Comparison of ENCODE assay signal across 20 mouse cellular contexts in genomic region chr19:32778411-32778810, GRCm38 (mm10).
"Had no signal": no experiment of that assay in that cellular context is flagged by ENCODE, and none has a peak within 500 bp of the region (broad histone marks: within the 10 kb centered on the region; RNA-seq: fewer than 3 reads in every experiment).

No protein-coding gene starts in this region.

- H3K9me3 ChIP-seq: limb, embryonic 10.5 days; limb, embryonic 13.5 days; liver, embryonic 12.5 days; liver, embryonic 15.5 days; lung, embryonic 15.5 days; midbrain, embryonic 12.5 days; neural tube, embryonic 13.5 days; stomach, embryonic 15.5 days had no signal

- H3K4me2 ChIP-seq: limb, embryonic 13.5 days; liver, embryonic 12.5 days; liver, embryonic 15.5 days; lung, embryonic 15.5 days; midbrain, embryonic 12.5 days; neural tube, embryonic 13.5 days; stomach, embryonic 15.5 days had no signal

- H3K4me3 ChIP-seq: limb, embryonic 10.5 days; limb, embryonic 13.5 days; liver, embryonic 12.5 days; liver, embryonic 15.5 days; lung, embryonic 15.5 days; midbrain, embryonic 12.5 days; myocyte; neural tube, embryonic 13.5 days; stomach, embryonic 15.5 days had no signal

- H3K27me3 ChIP-seq: limb, embryonic 13.5 days; liver, embryonic 12.5 days; liver, embryonic 15.5 days; lung, embryonic 15.5 days; midbrain, embryonic 12.5 days; neural tube, embryonic 13.5 days; stomach, embryonic 15.5 days had no signal

- H3K27ac ChIP-seq: kidney, postnatal 0 days; limb, embryonic 10.5 days; limb, embryonic 13.5 days; liver, embryonic 12.5 days; liver, embryonic 15.5 days; lung, embryonic 15.5 days; midbrain, embryonic 12.5 days; neural tube, embryonic 13.5 days; stomach, embryonic 15.5 days had no signal

- ATAC-seq: liver, embryonic 12.5 days; midbrain, embryonic 16.5 days had no signal

- H3K4me1 ChIP-seq: stomach, embryonic 15.5 days had no signal

- DNase-seq: kidney, postnatal 25 days; liver; lung, adult 18-20 months; lung, postnatal 10 days; lung, postnatal 36 days; retina, postnatal 1 day; right cerebral cortex, postnatal 25 days; spleen, adult 18-20 months; thymus, postnatal 36 days had no signal

- H3K9ac ChIP-seq: limb, embryonic 13.5 days; liver, embryonic 12.5 days; liver, embryonic 15.5 days; lung, embryonic 15.5 days; midbrain, embryonic 12.5 days; neural tube, embryonic 13.5 days; stomach, embryonic 15.5 days had no signal
